Mouse (Mus musculus) ES-Bruce4 (cell line): Measurements from ENCODE around the gene Gm49318.

Experiments
- CTCF ChIP-seq: IDR thresholded peaks from one replicate; pipeline ENCODE4 v1.8.1; 2011; ENCODE audit warnings: low read depth, low read length
- EP300 ChIP-seq: IDR thresholded peaks from 2 replicates; pipeline ENCODE4 v1.6.1; 2011; ENCODE audit warnings: low read depth, low read length; ENCODE audit not compliant: insufficient read depth

DNA sequence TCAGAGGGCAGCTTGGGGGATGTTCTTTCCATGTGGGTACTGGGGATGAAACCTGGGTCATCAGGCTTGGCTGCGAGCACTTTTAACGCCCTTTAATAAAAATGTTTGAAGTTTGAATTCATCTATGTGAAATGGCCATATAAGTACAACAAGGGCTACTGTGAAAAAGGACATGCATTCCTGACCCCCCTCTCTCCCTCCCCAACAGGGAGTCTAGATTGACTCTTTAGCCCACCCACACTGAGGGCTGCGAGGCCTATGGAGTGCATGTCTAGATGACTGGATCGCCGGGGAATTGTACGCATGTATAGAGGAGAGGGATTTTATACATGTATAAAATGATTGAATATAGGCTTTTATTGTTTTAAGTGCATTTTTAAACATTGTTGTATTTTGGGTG is 15.0 kb upstream of the Gm49318 start:
- TF ChIP-seq CTCF (no peak), EP300 (no peak)
